Mouse (Mus musculus): ENCODE measurements around the gene Armh3. TPM values are rescaled to one million over a fixed set of nuclear protein-coding genes. Genes with fewer than 3 reads are reported as not detected.

The Armh3 gene
- polyA plus RNA-seq, 1 experiment from 2014 or later: 13.6 TPM

DNA sequence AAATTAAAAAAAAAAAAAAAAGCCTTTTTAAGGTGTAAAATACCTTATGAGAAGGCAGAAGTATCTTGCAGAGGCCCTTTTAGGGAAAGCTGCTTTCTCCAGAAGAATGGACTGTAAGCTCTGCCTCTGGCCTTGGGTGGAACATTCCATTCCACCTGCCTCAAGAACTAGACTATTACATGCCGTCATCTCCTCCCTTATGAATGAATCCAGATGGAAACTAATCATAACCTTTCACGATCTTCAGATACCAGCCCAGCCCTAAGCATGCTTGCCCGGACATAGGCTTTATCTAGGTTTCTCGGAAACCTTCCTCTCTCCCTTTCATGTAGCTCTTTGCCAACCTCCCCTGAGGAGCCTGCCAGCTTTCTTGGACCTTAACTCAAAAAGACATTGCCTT is 210.0 kb downstream of the Armh3 start:
- H3K9ac ChIP-seq: no peak overlapping the region
- H3K4me3 ChIP-seq: no peak overlapping the region
- no peaks in the 10 kb centered on the region for H3K27me3 ChIP-seq (replicated peaks)
- no peaks in the 10 kb centered on the region for H3K36me3 ChIP-seq
- no peak overlapping the region for H3K4me2 ChIP-seq
- H3K9me3 ChIP-seq (replicated peaks): no peaks in the 10 kb centered on the region
- ATAC-seq (ENCODE audit: insufficient number of reproducible peaks, low FRiP score): no peak
- H3K4me1 ChIP-seq (replicated peaks): peaks cover 8% of the 10 kb centered on the region
- no peak overlapping the region for H3K27ac ChIP-seq (ENCODE audit: poor library complexity, severe bottlenecking)
- WGBS: 41% methylated on average over 4 of the region's 4 CpGs

GRCm38 (mm10) chr19:45787450-45787849 is 210.8 kb downstream of the Armh3 start:
- no peak overlapping the region for H3K4me2 ChIP-seq
- H3K9me3 ChIP-seq (replicated peaks): no peaks in the 10 kb centered on the region
- no peaks in the 10 kb centered on the region for H3K27me3 ChIP-seq (replicated peaks)
- no peak overlapping the region for H3K4me3 ChIP-seq
- WGBS: 80% methylated on average over 3 of the region's 3 CpGs
- no peaks in the 10 kb centered on the region for H3K36me3 ChIP-seq
- ATAC-seq (ENCODE audit: insufficient number of reproducible peaks, low FRiP score): no peak
- no peak overlapping the region for H3K9ac ChIP-seq
- no peak overlapping the region for H3K27ac ChIP-seq (ENCODE audit: poor library complexity, severe bottlenecking)
- peaks cover 3% of the 10 kb centered on the region; the same call in 1 of the 2 replicates for H3K4me1 ChIP-seq (replicated peaks)

- peaks cover 16% of the 10 kb centered on the region for H3K4me1 ChIP-seq (replicated peaks)
- H3K9me3 ChIP-seq (replicated peaks): no peaks in the 10 kb centered on the region
- no peak overlapping the region for H3K4me2 ChIP-seq
- no peak overlapping the region for H3K9ac ChIP-seq
- no peak overlapping the region for H3K4me3 ChIP-seq
- H3K27ac ChIP-seq (ENCODE audit: poor library complexity, severe bottlenecking): no peak overlapping the region
- WGBS: 68% methylated on average over 3 of the region's 3 CpGs
- peaks cover 5% of the 10 kb centered on the region; the same call in 1 of the 2 replicates for H3K36me3 ChIP-seq
- ATAC-seq (ENCODE audit: insufficient number of reproducible peaks, low FRiP score): no peak
- H3K27me3 ChIP-seq (replicated peaks): no peaks in the 10 kb centered on the region
Measured at GRCm38 (mm10) chr19:45785470-45785869, 212.8 kb downstream of the Armh3 start.

DNA sequence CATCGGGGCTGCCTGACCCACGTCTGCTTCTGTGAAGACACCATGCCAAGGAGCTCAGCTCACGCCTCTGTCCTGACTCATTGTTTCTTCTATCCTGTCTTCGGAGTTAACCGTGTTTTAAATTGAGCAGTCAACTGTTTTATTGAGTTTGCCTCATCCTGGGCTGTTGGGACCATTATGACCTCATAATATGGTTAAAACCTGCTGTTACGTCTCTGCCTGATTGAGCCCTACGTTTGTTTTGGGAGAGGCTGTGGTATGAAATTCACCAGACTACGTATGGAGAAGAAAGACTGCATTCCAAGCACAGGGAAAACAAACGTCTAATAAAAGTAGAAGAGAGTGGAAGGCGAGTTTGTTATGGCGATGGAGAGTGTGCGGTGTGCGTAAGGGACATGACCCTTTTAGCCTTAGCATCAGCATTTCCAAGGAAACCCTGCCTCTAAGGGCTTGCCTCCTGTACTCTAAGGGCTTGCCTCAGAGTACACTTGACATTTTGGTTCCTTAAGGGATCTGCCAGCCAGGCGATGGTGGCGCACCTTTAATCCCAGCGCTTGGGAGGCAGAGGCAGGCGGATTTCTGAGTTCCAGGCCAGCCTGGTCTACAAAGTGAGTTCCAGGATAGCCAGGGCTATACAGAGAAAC is 214.2 kb downstream of the Armh3 start:
- no peak for ATAC-seq (ENCODE audit: insufficient number of reproducible peaks, low FRiP score)
- 31% methylated on average over 17 of the region's 17 CpGs for WGBS
- peak overlapping the region; percentile 76 for H3K4me3 ChIP-seq
- H3K36me3 ChIP-seq: peaks cover 20% of the 10 kb centered on the region; the same call in 1 of the 2 replicates
- H3K4me2 ChIP-seq: peak overlapping the region; percentile 77
- no peaks in the 10 kb centered on the region for H3K27me3 ChIP-seq (replicated peaks)
- peak overlapping the region; percentile 98 for H3K27ac ChIP-seq (ENCODE audit: poor library complexity, severe bottlenecking)
- no peaks in the 10 kb centered on the region for H3K9me3 ChIP-seq (replicated peaks)
- H3K9ac ChIP-seq: peak overlapping the region; percentile 67
- H3K4me1 ChIP-seq (replicated peaks): peaks cover 24% of the 10 kb centered on the region

DNA sequence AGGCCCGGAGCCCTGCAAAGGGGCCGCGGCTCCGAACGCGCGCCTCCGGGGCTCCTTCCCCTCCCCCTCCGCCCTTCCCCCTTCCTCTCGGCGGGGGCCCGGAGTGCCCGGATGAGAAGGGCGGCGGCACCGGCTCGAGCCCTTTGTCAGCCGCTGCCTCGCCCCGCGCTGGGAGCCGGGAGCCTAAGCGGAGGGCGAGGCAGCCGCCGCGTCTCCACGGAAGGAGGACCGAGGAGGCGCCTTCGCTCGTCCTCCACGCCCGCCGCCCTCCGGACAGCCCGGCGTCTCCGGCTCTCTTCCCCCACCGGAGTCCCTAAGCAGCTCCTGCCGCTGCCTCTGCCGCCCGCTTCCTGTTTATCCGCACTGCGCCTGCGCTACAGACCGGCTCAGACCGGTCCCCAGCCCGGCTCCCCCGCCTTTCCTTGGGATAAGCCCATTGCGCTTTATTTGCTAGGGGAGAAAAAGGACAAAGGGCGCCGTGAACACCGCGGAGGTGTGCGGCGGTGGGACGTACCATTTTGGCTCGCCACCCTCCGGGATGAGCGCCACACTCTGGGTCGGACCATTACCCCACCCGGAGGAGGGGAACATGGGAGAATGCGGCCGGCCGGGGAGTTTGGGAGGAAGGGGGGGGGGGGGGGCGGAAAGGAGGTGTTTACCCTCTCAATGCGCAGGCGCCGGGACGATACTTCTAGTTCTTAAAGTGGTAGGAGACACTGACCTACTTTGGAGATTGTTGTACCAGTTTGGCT is 214.9 kb downstream of the Armh3 start, which contains the start of gene Mgea5:
Gene Mgea5 (minus strand): TSS at position 657 of the 752 bp plus-strand sequence.
- H3K36me3 ChIP-seq: peaks cover 25% of the 10 kb centered on the region
- H3K4me1 ChIP-seq (replicated peaks): peaks cover 24% of the 10 kb centered on the region
- peak within 1 kb of the TSS; percentile 98 for H3K27ac ChIP-seq (ENCODE audit: poor library complexity, severe bottlenecking)
- H3K4me3 ChIP-seq: peak within 1 kb of the TSS; percentile 76
- no peaks in the 10 kb centered on the region for H3K9me3 ChIP-seq (replicated peaks)
- peak; percentile 97 for ATAC-seq (ENCODE audit: insufficient number of reproducible peaks, low FRiP score)
- no peaks in the 10 kb centered on the region for H3K27me3 ChIP-seq (replicated peaks)
- peak within 1 kb of the TSS; percentile 77 for H3K4me2 ChIP-seq
- under 1% methylated on average over 62 of the region's 71 CpGs for WGBS
- H3K9ac ChIP-seq: peak within 1 kb of the TSS; percentile 92

DNA sequence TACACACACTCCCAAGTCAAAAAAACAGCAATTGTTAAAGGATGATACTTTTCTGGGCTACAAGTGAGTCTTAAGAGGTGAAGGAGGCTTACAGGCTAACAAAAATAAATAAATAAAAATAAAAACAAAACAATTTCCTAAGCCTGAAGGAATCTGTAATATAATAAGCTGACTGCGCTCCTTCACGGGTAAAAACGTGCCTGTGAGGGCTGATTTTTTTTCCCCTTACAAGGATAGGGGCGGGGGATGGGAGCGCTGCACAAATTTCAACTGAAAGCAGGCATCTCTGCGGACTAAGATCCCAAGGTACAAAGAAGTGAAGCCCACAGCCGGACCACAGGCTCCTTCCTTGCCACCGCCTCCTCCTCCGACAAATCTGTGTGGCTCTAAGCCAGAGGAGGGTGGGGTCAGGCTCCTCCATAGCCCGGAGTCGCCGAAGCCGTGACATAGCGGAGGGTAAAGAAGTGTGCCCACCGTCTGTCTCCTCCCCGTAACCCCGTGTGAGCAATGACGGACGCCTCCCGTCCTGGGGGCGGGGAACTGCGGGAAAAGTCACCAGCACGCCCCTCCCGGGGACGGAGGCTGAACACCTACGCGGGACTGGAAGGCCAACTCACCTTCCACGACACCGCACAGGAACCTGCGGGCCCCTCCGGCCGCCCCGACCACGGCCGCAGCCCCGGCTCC is 215.8 kb downstream of the Armh3 start:
- H3K27ac ChIP-seq (ENCODE audit: poor library complexity, severe bottlenecking): peak overlapping the region; percentile 98
- peak; percentile 76 for ATAC-seq (ENCODE audit: insufficient number of reproducible peaks, low FRiP score)
- peak overlapping the region; percentile 76 for H3K4me3 ChIP-seq
- WGBS: under 1% methylated on average over 36 of the region's 36 CpGs
- peak overlapping the region; percentile 92 for H3K9ac ChIP-seq
- H3K36me3 ChIP-seq: peaks cover 34% of the 10 kb centered on the region
- H3K27me3 ChIP-seq (replicated peaks): no peaks in the 10 kb centered on the region
- peaks cover 24% of the 10 kb centered on the region for H3K4me1 ChIP-seq (replicated peaks)
- peak overlapping the region; percentile 75 for H3K4me2 ChIP-seq
- H3K9me3 ChIP-seq (replicated peaks): no peaks in the 10 kb centered on the region

DNA sequence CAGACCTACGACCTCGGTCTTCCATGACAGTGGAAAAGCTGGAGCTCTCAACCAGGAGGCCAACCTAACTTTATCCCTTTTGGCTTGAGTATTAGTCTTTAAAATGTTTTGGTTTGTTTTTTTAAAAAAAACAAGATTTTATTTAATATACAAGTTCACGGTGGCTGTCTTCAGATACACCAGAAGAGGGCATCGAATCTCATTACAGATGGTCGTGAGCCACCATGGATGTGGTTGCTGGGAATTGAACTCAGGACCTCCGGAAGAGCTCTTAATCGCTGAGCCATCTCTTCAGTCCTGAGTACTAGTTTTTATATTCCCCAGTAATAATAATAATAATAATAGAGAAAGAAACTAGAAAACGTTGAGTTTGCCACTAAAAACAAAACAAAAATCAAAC is 216.6 kb downstream of the Armh3 start:
- H3K27me3 ChIP-seq (replicated peaks): no peaks in the 10 kb centered on the region
- H3K27ac ChIP-seq (ENCODE audit: poor library complexity, severe bottlenecking): no peak overlapping the region
- ATAC-seq (ENCODE audit: insufficient number of reproducible peaks, low FRiP score): no peak
- H3K4me3 ChIP-seq: peak overlapping the region; percentile 76
- 60% methylated on average over 8 of the region's 8 CpGs for WGBS
- H3K4me2 ChIP-seq: peak overlapping the region; percentile 75
- H3K9ac ChIP-seq: no peak overlapping the region
- peaks cover 40% of the 10 kb centered on the region for H3K36me3 ChIP-seq
- H3K4me1 ChIP-seq (replicated peaks): peaks cover 24% of the 10 kb centered on the region
- H3K9me3 ChIP-seq (replicated peaks): no peaks in the 10 kb centered on the region

DNA sequence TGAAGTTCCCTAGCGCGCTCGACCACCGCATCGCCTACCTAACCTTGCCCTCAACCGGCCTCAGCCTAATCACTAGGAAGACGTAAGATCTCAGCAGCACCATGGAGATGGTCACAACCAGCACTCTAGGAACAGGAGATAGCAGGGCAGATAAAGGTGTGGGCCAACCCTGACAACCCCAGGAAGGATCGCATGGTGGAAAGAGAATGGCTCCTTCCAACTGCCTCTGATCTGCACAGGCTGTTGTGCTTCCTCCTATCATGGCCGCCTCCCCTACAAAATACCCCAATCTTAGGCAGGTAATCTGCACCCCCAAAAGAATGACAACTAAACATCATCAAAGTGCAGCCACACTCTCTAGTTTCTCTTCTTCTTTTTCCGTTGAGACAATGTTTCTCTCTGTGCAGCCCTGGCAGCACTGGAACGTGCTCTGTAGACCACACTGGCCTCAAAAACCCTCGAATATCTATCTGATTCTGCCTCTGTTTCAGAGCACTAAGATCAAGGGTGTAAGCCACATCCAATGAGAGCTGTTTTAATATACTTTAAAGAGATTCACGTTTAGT is 217.9 kb downstream of the Armh3 start:
- peaks cover 50% of the 10 kb centered on the region for H3K36me3 ChIP-seq
- H3K27me3 ChIP-seq (replicated peaks): no peaks in the 10 kb centered on the region
- H3K4me3 ChIP-seq: peak overlapping the region; percentile 76
- 0 out of 2 replicates have a peak overlapping the region, but pooled peaks have one; percentile 4 for H3K9ac ChIP-seq
- 79% methylated on average over 13 of the region's 13 CpGs for WGBS
- H3K27ac ChIP-seq (ENCODE audit: poor library complexity, severe bottlenecking): no peak overlapping the region
- peaks cover 24% of the 10 kb centered on the region for H3K4me1 ChIP-seq (replicated peaks)
- no peak for ATAC-seq (ENCODE audit: insufficient number of reproducible peaks, low FRiP score)
- peak overlapping the region; percentile 75 for H3K4me2 ChIP-seq
- no peaks in the 10 kb centered on the region for H3K9me3 ChIP-seq (replicated peaks)

DNA sequence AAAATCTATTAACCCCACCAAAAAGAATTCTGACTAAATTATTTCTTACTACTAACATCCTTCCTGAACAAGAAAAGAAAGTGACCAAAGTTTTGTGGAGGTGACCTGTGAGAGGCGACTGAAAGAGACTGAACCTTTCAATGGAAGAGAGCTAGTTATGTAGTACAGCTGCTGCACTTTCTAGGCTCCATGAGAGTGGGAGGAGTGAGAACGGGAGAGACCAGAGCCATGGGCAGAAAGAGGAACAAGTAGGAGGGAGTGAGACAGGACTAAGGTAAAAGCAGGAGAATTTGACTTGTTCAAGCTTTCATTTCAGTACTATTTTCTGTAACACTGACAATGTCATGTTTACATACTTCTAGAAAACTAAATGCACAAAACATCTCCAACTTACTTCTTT is 222.8 kb downstream of the Armh3 start:
- no peak overlapping the region for H3K4me2 ChIP-seq
- 78% methylated on average over 2 of the region's 2 CpGs for WGBS
- H3K27me3 ChIP-seq (replicated peaks): no peaks in the 10 kb centered on the region
- ATAC-seq (ENCODE audit: insufficient number of reproducible peaks, low FRiP score): no peak
- no peaks in the 10 kb centered on the region for H3K9me3 ChIP-seq (replicated peaks)
- no peak overlapping the region for H3K4me3 ChIP-seq
- peaks cover 8% of the 10 kb centered on the region for H3K4me1 ChIP-seq (replicated peaks)
- no peak overlapping the region for H3K9ac ChIP-seq
- no peak overlapping the region for H3K27ac ChIP-seq (ENCODE audit: poor library complexity, severe bottlenecking)
- H3K36me3 ChIP-seq: peaks cover 93% of the 10 kb centered on the region

DNA sequence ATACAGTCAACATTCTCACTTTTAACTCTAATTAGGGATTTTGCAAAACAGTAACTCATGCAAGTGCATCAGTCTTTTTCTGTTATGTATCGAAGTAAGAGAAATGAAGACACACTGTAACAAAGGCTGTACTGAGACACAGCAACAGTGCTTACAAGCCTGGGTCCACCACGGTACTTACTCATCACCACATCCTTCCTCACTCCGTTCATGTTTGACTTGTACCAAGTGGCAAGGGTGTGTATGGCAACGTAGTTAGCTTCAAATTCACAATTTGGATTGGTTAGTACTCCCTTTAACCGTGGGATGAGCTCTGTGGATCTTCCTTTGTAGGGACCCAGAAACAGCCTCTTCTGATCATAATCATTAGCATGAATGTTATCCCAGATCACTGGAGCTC is 226.8 kb downstream of the Armh3 start:
- no peaks in the 10 kb centered on the region for H3K4me1 ChIP-seq (replicated peaks)
- no peak overlapping the region for H3K9ac ChIP-seq
- H3K4me3 ChIP-seq: no peak overlapping the region
- ATAC-seq (ENCODE audit: insufficient number of reproducible peaks, low FRiP score): no peak
- no peak overlapping the region for H3K4me2 ChIP-seq
- H3K27me3 ChIP-seq (replicated peaks): no peaks in the 10 kb centered on the region
- peaks cover 94% of the 10 kb centered on the region for H3K36me3 ChIP-seq
- H3K27ac ChIP-seq (ENCODE audit: poor library complexity, severe bottlenecking): no peak overlapping the region
- no peaks in the 10 kb centered on the region for H3K9me3 ChIP-seq (replicated peaks)
- WGBS: 92% methylated on average over 5 of the region's 5 CpGs
